Mouse (Mus musculus) lung, embryonic 15.5 days (tissue): ENCODE results near the gene Farsb. TPM values are rescaled to one million over a fixed set of nuclear protein-coding genes. Genes with fewer than 3 reads are reported as not detected.

ENCODE experiments used
- ATAC-seq: fragments of 200-750 bp; cut with Nextera tagmentation; 2 replicates; pipeline ENCODE4 v1.8.0; 2017; ENCODE audit warnings: moderate number of reproducible peaks, borderline replicate concordance; ENCODE audit not compliant: low FRiP score, low TSS enrichment; ENCODE audit errors: extremely low read depth
- H3K27ac ChIP-seq: fragments of 300-500 bp; sonication (generic); 2 replicates; pipeline ENCODE4 v1.5.1; 2015; ENCODE audit warnings: moderate library complexity, mild to moderate bottlenecking, inconsistent platforms
- H3K27me3 ChIP-seq: fragments of 300-500 bp; sonication (generic); 2 replicates; pipeline ENCODE4 v1.6.1; 2015; ENCODE audit warnings: inconsistent platforms
- H3K36me3 ChIP-seq: fragments of 300-500 bp; sonication (generic); 2 replicates; pipeline ENCODE4 v1.6.1; 2015; ENCODE audit warnings: inconsistent platforms
- H3K4me1 ChIP-seq: fragments of 300-500 bp; sonication (generic); 2 replicates; pipeline ENCODE4 v1.6.1; 2015; ENCODE audit warnings: inconsistent platforms
- H3K4me2 ChIP-seq: fragments of 300-500 bp; sonication (generic); 2 replicates; pipeline ENCODE4 v1.6.1; 2015; ENCODE audit warnings: inconsistent platforms, mild to moderate bottlenecking, moderate library complexity
- H3K4me3 ChIP-seq: fragments of 300-500 bp; sonication (generic); 2 replicates; pipeline ENCODE4 v1.5.1; 2015; ENCODE audit warnings: mild to moderate bottlenecking, inconsistent platforms
- H3K9ac ChIP-seq: fragments of 300-500 bp; sonication (generic); 2 replicates; pipeline ENCODE4 v1.6.1; 2015; ENCODE audit warnings: inconsistent platforms
- H3K9me3 ChIP-seq: fragments of 300-500 bp; sonication (generic); 2 replicates; pipeline ENCODE4 v1.6.1; 2016; ENCODE audit warnings: inconsistent platforms
- WGBS: fragments of 180-500 bp; shearing (Covaris S2); methylation state at CpG from one replicate; pipeline ENCODE4 v1.1.7; 2015; 5-methylcytosine and 5-hydroxymethylcytosine counted together
- polyA plus RNA-seq: library from polyadenylated mRNA; unstranded; fragments of >200 nt; fragmentation: Nextera tagmentation; extraction: Ambion mirVana; gene quantifications from 2 replicates; pipeline ENCODE4 v1.2.1, GENCODE M21; 2015

Farsb gene
- polyA plus RNA-seq, 1 experiment from 2014 or later, result 129 TPM

DNA sequence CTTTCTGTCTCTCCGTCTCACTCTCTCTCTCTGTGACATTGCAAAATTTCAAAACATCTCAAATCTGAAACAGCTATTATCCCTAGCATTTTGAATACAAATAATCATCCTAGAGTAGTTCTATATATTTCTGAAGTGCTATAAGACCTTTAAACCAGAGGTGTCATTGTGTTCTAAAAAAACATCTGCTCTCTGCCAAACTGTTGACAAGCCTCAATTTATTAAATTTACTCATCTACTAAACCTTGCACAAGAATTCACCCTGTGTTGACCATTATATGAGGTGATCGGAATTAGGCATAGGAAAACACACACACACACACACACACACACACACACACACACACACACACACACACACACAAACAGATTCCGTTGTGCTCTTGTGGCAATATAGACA, 113.6 kb downstream of the Farsb start:
- Histone ChIP-seq H3K36me3 (no peaks in the 10 kb centered on the region), H3K4me1 (peaks cover 17% of the 10 kb centered on the region), H3K27me3 (no peaks in the 10 kb centered on the region), H3K4me2 (no peak overlapping the region), H3K9me3 (no peaks in the 10 kb centered on the region), H3K4me3 (no peak overlapping the region), H3K9ac (no peak overlapping the region), H3K27ac (0 out of 2 replicates have a peak overlapping the region, but pooled peaks have one; percentile 3)
- 55% methylated on average over 3 of the region's 3 CpGs for WGBS
- ATAC-seq, result peak; percentile 60

GRCm38 (mm10) chr1:78373836-78374235, 114.9 kb downstream of the Farsb start:
- H3K4me2 ChIP-seq, result no peak overlapping the region
- H3K27ac ChIP-seq, result no peak overlapping the region
- no peak overlapping the region for H3K4me3 ChIP-seq
- no peak for ATAC-seq
- WGBS, result 74% methylated on average over 5 of the region's 5 CpGs
- no peaks in the 10 kb centered on the region for H3K27me3 ChIP-seq
- H3K9me3 ChIP-seq, result no peaks in the 10 kb centered on the region
- no peaks in the 10 kb centered on the region for H3K36me3 ChIP-seq
- H3K4me1 ChIP-seq, result peaks cover 23% of the 10 kb centered on the region
- no peak overlapping the region for H3K9ac ChIP-seq

DNA sequence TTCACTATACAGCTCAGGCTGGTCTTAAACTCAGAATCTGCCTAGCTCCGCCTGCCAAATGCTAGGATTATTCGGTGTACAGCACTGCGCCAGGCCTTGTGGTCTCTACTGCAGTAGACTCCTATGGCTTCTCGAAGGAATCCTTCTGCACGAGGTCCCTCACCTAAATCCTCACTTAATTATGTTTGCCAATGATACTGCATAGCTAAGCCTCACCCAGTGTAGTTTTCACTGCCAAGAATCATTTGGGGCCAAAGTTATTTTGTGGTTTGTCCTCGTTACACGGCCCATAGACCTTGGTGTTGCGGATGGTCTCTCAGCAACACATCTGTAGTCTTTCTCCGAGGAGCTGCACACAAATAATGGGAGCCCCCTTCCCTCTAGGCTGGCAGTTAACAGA, 116.4 kb downstream of the Farsb start:
- Histone ChIP-seq H3K27ac (0 out of 2 replicates have a peak overlapping the region, but pooled peaks have one; percentile 6), H3K9ac (no peak overlapping the region), H3K36me3 (no peaks in the 10 kb centered on the region), H3K27me3 (no peaks in the 10 kb centered on the region), H3K4me3 (no peak overlapping the region), H3K9me3 (no peaks in the 10 kb centered on the region), H3K4me1 (peaks cover 23% of the 10 kb centered on the region), H3K4me2 (no peak overlapping the region)
- 92% methylated on average over 9 of the region's 9 CpGs for WGBS
- ATAC-seq, result no peak

DNA sequence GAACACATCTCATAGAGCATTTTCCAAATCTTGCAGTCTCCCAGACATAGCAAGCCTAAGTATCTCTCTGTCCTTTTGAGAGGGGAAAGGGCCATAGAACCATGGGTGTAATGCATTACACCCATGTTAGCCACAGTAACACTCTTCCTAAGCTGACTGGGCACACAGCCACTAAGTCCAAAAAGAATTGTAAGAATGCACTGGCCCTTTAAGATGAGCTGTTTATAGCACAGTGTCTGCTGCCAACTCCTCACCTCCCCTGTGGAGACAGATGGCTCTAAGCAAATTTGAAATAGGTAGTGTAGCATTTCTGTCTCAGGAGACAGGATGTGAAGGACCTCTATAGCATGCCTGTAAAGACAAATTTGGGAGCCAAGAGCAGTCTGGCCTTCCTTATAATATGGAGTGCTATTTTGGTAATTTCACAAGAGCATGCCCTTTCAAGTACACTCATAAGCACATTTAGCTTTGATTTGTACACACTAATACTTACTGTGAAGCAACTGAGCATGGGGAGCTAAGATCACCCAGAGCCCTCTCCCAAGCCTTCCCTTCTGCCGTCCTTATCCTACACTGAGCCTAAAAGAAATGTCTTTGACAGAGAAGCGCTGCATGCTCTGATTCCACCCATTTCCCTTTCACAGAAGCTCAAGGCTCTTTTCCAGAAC, 117.0 kb downstream of the Farsb start:
- no peak for ATAC-seq
- Histone ChIP-seq H3K27me3 (no peaks in the 10 kb centered on the region), H3K9ac (no peak overlapping the region), H3K4me2 (no peak overlapping the region), H3K4me3 (no peak overlapping the region), H3K36me3 (no peaks in the 10 kb centered on the region), H3K9me3 (no peaks in the 10 kb centered on the region), H3K27ac (0 out of 2 replicates have a peak overlapping the region, but pooled peaks have one; percentile 6), H3K4me1 (peaks cover 23% of the 10 kb centered on the region)
- WGBS, result 75% methylated on average over 2 of the region's 2 CpGs

DNA sequence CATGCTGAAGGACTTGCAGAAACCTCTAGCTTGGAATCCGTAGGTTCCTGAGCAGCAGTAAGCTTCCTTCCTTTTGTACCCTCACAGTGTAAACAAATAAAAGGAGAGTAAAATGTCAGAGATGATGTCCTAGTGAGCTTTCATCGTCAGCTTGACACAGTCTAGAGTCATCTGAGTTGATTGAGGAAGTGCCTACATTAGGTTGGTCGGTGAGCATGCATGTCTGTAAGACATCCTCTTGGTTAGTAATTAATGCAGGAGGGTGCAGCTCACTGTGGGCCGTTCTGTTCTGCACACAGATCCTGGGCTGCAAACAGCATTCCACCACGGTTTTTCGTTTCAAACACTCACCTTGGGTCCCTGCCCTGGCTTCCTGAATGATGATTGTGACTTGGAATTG, 118.6 kb downstream of the Farsb start:
- Histone ChIP-seq H3K4me2 (no peak overlapping the region), H3K27me3 (no peaks in the 10 kb centered on the region), H3K27ac (no peak overlapping the region), H3K9me3 (no peaks in the 10 kb centered on the region), H3K36me3 (no peaks in the 10 kb centered on the region), H3K4me3 (no peak overlapping the region), H3K9ac (no peak overlapping the region), H3K4me1 (peaks cover 28% of the 10 kb centered on the region)
- ATAC-seq, result no peak
- 22% methylated on average over 6 of the region's 6 CpGs for WGBS

Other genes starting within 250 kb of the Farsb start
- 0.65 and 1.1 TPM in 2 replicates for gene Sgpp2, start 178.6 kb downstream of the Farsb start, polyA plus RNA-seq
- 0.27 and 0.44 TPM in 2 replicates for gene Mogat1, start 22.1 kb upstream of the Farsb start, polyA plus RNA-seq
- 0.06 TPM in 1 of 2 replicates, not detected in the other for gene BC035947, start 23.3 kb upstream of the Farsb start, polyA plus RNA-seq
- gene Acsl3, start 168.9 kb upstream of the Farsb start, polyA plus RNA-seq, result 46.1 and 46.3 TPM in 2 replicates
- gene Utp14b, start 169.1 kb upstream of the Farsb start, polyA plus RNA-seq, result 3.4 and 3.7 TPM in 2 replicates